Mouse (Mus musculus): ENCODE results near the gene Bank1. TPM values are rescaled to one million over a fixed set of nuclear protein-coding genes. Genes with fewer than 3 reads are reported as not detected.

The Bank1 gene
- polyA plus RNA-seq, 1 experiment from 2014 or later: 0.20 TPM

DNA sequence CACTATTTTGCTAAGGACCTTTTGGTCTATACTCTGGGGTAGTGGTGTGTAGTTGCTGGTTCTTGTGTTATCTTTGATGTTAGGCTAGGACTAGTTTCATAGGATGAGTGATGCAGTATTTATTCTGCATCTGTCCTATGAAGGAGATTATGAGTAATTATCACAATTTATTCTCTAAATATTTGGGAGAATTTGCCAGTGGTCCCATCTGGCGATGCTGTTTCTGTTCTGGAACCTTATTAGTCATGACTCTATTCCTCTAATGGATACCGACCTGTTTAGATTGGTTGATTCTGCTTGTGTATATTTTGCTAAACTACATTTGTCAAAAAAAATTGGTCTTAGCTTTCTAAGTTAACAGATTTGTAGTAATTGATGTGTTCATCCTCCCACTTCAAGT, 301.0 kb downstream of the Bank1 start:
- Histone ChIP-seq H3K9ac (no peak overlapping the region), H3K4me1 (no peaks in the 10 kb centered on the region), H3K36me3 (replicated peaks) (no peaks in the 10 kb centered on the region), H3K4me2 (no peak overlapping the region), H3K4me3 (replicated peaks) (no peak overlapping the region), H3K27me3 (no peaks in the 10 kb centered on the region), H3K27ac (no peak overlapping the region), H3K9me3 (no peaks in the 10 kb centered on the region)
- whole genome bisulfite sequencing: 93% methylated on average over 2 of the region's 2 CpGs
- ATAC-seq (ENCODE audit: low FRiP score): no peak

DNA sequence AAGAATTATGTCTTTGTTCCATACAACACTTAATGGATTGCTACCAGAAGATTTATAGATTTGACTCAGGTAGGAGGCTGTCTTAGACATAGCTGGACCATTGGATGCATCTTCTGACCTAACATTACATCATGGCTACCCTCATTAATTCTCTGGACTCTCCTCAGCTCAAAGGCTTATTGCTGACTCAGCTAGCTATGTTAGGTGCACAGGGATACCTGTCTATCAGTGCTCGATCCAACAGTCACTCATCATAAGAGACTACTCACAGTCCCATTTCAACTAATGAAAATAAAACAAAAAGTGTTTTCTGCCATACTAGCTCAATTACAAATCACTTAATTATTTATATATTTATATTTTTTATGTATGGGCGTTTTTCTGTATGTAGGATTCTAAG, 308.3 kb downstream of the Bank1 start:
- Histone ChIP-seq H3K4me3 (replicated peaks) (no peak overlapping the region), H3K4me2 (no peak overlapping the region), H3K27me3 (no peaks in the 10 kb centered on the region), H3K9ac (no peak overlapping the region), H3K4me1 (no peaks in the 10 kb centered on the region), H3K36me3 (replicated peaks) (no peaks in the 10 kb centered on the region), H3K9me3 (no peaks in the 10 kb centered on the region), H3K27ac (no peak overlapping the region)
- 92% methylated on average over 2 of the region's 2 CpGs for WGBS
- no peak for ATAC-seq (ENCODE audit: low FRiP score)

DNA sequence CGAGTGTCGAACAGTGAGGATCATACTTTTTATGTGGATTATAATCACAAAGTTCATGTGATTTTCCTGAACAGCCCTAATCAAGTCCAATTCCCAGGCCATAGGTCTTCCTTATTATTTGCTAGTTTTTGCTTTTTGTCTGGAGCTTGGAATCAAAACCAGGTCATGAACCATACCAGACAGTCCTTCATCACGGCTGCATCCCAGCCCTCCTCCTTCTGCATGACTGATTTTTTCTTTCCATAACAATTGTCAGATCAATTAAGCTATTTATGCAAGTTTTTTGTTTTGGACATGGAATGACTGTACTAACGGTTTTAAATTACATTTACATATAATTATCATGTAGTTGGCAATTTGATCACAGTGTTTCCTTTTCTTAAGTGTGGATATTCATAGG, 315.2 kb downstream of the Bank1 start:
- no peak overlapping the region for H3K27ac ChIP-seq
- no peak overlapping the region for H3K4me2 ChIP-seq
- H3K27me3 ChIP-seq: no peaks in the 10 kb centered on the region
- 68% methylated on average over 4 of the region's 4 CpGs for WGBS
- no peak for ATAC-seq (ENCODE audit: low FRiP score)
- peaks cover 5% of the 10 kb centered on the region for H3K4me1 ChIP-seq
- H3K36me3 ChIP-seq (replicated peaks): no peaks in the 10 kb centered on the region
- no peak overlapping the region for H3K9ac ChIP-seq
- H3K4me3 ChIP-seq (replicated peaks): no peak overlapping the region
- no peaks in the 10 kb centered on the region for H3K9me3 ChIP-seq

DNA sequence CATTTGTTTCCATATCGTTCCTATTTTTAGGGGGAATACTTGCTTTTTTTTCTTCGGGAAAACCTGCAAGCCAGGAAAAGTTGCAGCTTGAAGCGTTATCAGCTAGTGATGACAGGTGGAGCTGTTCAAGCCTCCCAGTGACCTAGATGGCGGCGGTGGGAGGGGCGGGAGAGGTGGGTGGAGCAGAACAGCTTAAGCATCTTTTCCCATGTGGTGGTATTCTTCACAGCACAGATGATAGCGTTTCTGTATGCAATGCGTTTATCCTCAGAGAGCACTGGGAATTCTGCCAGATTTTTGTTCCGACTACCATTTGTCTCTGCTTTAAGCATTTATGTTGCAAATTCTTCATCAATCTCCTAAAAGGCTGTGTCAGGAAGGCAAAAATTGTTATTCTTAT, 318.0 kb downstream of the Bank1 start:
- no peaks in the 10 kb centered on the region for H3K9me3 ChIP-seq
- H3K36me3 ChIP-seq (replicated peaks): no peaks in the 10 kb centered on the region
- H3K4me1 ChIP-seq: peaks cover 5% of the 10 kb centered on the region
- no peak overlapping the region for H3K9ac ChIP-seq
- H3K27ac ChIP-seq: no peak overlapping the region
- H3K27me3 ChIP-seq: no peaks in the 10 kb centered on the region
- WGBS: 41% methylated on average over 9 of the region's 9 CpGs
- peak; percentile 68; the same call in 1 of the 2 replicates for ATAC-seq (ENCODE audit: low FRiP score)
- 0 out of 2 replicates have a peak overlapping the region, but pooled peaks have one; percentile 8 for H3K4me2 ChIP-seq
- H3K4me3 ChIP-seq (replicated peaks): no peak overlapping the region

DNA sequence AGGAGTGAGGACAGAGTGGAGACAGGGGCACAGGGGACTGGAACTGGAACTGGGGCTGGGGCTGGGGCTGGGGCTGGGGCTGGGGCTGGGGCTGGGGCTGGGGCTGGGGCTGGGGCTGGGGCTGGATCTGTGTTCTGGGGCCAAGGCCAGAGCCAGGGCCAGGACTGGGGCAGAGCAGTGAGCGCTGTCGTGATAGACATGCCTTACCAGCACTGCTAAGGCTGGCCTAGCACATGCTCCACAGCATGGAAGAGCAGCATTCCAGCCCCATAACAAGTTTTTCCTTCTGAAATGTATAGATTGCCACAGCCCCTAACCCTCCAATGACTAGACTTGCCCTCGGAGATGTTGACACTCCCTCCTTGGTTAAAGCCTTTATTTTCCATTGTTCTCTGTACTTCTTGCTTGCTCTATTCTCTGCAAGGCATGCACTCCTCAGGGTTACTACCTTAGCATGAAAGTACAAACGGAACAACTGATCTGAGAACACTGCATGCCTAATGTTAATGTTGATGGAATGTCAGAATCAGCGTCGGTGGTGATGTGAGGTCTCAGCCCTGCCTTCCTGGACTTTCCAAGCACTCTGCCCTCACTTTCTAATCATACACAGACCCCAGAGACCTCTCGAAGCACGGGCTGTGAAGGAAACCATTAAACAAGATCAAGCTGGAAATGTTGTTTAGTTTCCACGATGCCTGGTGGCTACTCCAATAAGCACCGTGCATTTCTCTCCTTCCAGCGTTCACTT, 318.6 kb downstream of the Bank1 start:
- no peaks in the 10 kb centered on the region for H3K9me3 ChIP-seq
- ATAC-seq (ENCODE audit: low FRiP score): no peak
- no peaks in the 10 kb centered on the region for H3K27me3 ChIP-seq
- 0 out of 2 replicates have a peak overlapping the region, but pooled peaks have one; percentile 8 for H3K4me2 ChIP-seq
- no peaks in the 10 kb centered on the region for H3K36me3 ChIP-seq (replicated peaks)
- no peak overlapping the region for H3K9ac ChIP-seq
- H3K27ac ChIP-seq: no peak overlapping the region
- no peak overlapping the region for H3K4me3 ChIP-seq (replicated peaks)
- peaks cover 5% of the 10 kb centered on the region for H3K4me1 ChIP-seq
- WGBS: 77% methylated on average over 11 of the region's 11 CpGs

Measured in forebrain, embryonic 12.5 days (tissue).